Mouse (Mus musculus): Measurements from ENCODE around the gene Hypk. TPM values are rescaled to one million over a fixed set of nuclear protein-coding genes. Genes with fewer than 3 reads are reported as not detected.

The Hypk gene
- total and polyA plus RNA-seq, 3 experiments, result 17.6 to 79.7 TPM; not detected in 1

DNA sequence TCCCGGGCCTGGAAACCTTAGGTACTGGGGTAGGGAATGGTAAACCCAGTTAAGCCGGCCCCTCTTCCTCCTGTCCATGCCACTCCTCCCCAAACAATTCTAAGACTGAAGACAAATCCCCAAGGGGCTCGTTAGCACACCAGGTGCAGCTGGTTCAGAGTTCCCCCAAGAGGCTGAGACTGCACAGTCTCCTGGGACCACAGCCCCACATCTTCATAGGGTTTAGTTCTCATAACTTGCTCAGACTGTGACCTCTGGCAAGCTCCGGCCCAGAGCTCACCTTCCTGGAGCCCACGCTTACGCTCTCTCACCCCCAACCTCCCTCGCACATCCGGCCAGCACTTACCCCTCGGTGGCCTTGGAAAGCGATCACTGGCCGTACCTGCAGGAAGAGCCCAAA lies 11.3 kb upstream of the Hypk start:
- DNase-seq (ENCODE audit: low read depth, low spot score), result no peak
- H3K27me3 ChIP-seq (ENCODE audit: control insufficient read depth in 1 of 2, insufficient read depth in 2 of 2, low read length in 2 of 2), result no peaks in the 10 kb centered on the region
- no peak overlapping the region for H3K27ac ChIP-seq (ENCODE audit: control insufficient read depth, low read depth, low read length)
- H3K9me3 ChIP-seq (replicated peaks; ENCODE audit: insufficient read depth, low read length), result no peaks in the 10 kb centered on the region
- TF ChIP-seq ETS1 (IDR thresholded peaks at IDR 0.05; ENCODE audit: low read depth, low read length) (no peak), TCF12 (IDR thresholded peaks at IDR 0.05; ENCODE audit: low read depth, low read length) (no peak), USF2 (IDR thresholded peaks at IDR 0.05; ENCODE audit: borderline replicate concordance in 1 of 2, insufficient read depth in 1 of 2, low read depth in 1 of 2, low read length in 2 of 2) (no peak), TBP (IDR thresholded peaks at IDR 0.05; ENCODE audit: low read depth, low read length) (no peak), E2F4 (IDR thresholded peaks at IDR 0.05; ENCODE audit: borderline replicate concordance, low read depth, low read length) (no peak)
- H3K9ac ChIP-seq (ENCODE audit: control insufficient read depth, low read depth, low read length, poor library complexity, severe bottlenecking), result no peak overlapping the region
- no peaks in the 10 kb centered on the region for H3K79me2 ChIP-seq (ENCODE audit: control insufficient read depth, insufficient read depth, low read length, poor library complexity)
- peaks cover 5 to 13% of the 10 kb centered on the region in 2 experiments; a peak in 3 of 4 replicates for H3K36me3 ChIP-seq (ENCODE audit: control insufficient read depth in 1 of 2, insufficient read depth in 2 of 2, low read length in 2 of 2)
- no peak overlapping the region for H3K4me3 ChIP-seq (ENCODE audit: control insufficient read depth in 1 of 2, insufficient read depth in 1 of 2, low read depth in 2 of 2, low read length in 2 of 2)
- H3K4me1 ChIP-seq (ENCODE audit: control insufficient read depth in 1 of 2, insufficient read depth in 2 of 2, low read length in 2 of 2), result peaks cover 9 to 23% of the 10 kb centered on the region in 2 experiments

DNA sequence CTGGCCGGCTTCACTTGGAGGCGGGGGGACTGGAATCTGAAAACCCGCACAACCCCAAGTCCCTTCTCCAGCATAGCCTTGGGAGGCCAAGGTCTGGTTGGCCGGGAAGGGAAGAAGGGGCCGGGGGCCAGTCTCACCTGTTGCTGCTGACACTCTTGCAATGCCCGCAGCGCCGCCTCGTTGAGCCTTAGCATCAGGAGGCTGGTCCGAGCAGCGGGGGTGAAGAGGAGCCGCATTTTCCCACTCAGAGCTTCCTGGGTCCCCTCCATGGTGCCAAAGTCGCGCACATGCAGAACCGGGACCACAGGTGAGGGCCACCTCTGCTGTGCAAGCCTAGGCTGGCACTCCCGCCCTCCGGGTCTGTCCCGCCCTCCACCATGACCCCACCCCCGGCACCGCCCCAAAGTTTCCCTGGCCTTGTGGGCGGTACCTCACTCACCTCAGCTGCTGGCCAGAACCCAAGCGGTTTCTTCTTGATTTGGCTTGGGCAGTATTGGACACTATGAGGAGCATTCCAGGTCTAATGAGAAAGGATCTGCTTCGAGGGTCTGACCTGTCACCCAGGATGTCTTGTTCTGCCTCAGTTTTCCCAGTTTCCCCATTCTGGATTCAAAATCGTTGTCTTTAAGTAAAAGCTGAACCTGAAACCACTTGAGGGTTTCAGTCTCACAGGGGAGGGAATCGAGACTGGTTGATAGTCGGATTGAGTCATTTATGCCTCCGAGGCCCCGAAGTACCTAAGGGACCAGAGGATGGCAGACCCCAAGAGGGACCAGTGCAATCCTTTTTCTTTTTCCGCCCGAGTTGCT lies 10.6 kb upstream of the Hypk start:
- Histone ChIP-seq H3K9me3 (replicated peaks; ENCODE audit: insufficient read depth, low read length) (no peaks in the 10 kb centered on the region), H3K4me1 (ENCODE audit: control insufficient read depth in 1 of 2, insufficient read depth in 2 of 2, low read length in 2 of 2) (peaks cover 9 to 24% of the 10 kb centered on the region in 2 experiments), H3K79me2 (ENCODE audit: control insufficient read depth, insufficient read depth, low read length, poor library complexity) (no peaks in the 10 kb centered on the region), H3K27ac (ENCODE audit: control insufficient read depth, low read depth, low read length) (no peak overlapping the region), H3K27me3 (ENCODE audit: control insufficient read depth in 1 of 2, insufficient read depth in 2 of 2, low read length in 2 of 2) (no peaks in the 10 kb centered on the region), H3K36me3 (ENCODE audit: control insufficient read depth in 1 of 2, insufficient read depth in 2 of 2, low read length in 2 of 2) (peaks cover 3 to 15% of the 10 kb centered on the region in 2 experiments; a peak in 3 of 4 replicates), H3K4me3 (ENCODE audit: control insufficient read depth in 1 of 2, insufficient read depth in 1 of 2, low read depth in 2 of 2, low read length in 2 of 2) (no peak overlapping the region), H3K9ac (ENCODE audit: control insufficient read depth, low read depth, low read length, poor library complexity, severe bottlenecking) (no peak overlapping the region)
- TF ChIP-seq GATA1 (IDR thresholded peaks at IDR 0.05; ENCODE audit: low read depth, low read length) (no peak), TAL1 (IDR thresholded peaks at IDR 0.05; ENCODE audit: low read length) (no peak), CTCF (IDR thresholded peaks at IDR 0.05 in 2 of 3, conservative IDR thresholded peaks at IDR 0.05 in 1 of 3; ENCODE audit: control insufficient read depth in 1 of 3, insufficient read depth in 1 of 3, low read depth in 2 of 3, low read length in 3 of 3, poor library complexity in 1 of 3, severe bottlenecking in 1 of 3) (no peak), MAZ (IDR thresholded peaks at IDR 0.05; ENCODE audit: low read depth, low read length) (no peak), TBP (IDR thresholded peaks at IDR 0.05; ENCODE audit: low read depth, low read length) (no peak), ZMIZ1 (IDR thresholded peaks at IDR 0.05; ENCODE audit: low read depth, low read length) (no peak), RCOR1 (IDR thresholded peaks at IDR 0.05; ENCODE audit: low read depth, low read length) (no peak), MAFK (IDR thresholded peaks at IDR 0.05; ENCODE audit: borderline replicate concordance, low read depth, low read length) (no peak), EP300 (IDR thresholded peaks at IDR 0.05; ENCODE audit: low read depth in 1 of 2, low read length in 2 of 2) (no peak), ETS1 (IDR thresholded peaks at IDR 0.05; ENCODE audit: low read depth, low read length) (no peak), POLR2AphosphoS2 (IDR thresholded peaks at IDR 0.05; ENCODE audit: low read length) (no peak), ZKSCAN1 (IDR thresholded peaks at IDR 0.05; ENCODE audit: low read depth, low read length) (no peak), USF2 (IDR thresholded peaks at IDR 0.05; ENCODE audit: borderline replicate concordance in 1 of 2, insufficient read depth in 1 of 2, low read depth in 1 of 2, low read length in 2 of 2) (no peak), UBTF (IDR thresholded peaks at IDR 0.05; ENCODE audit: borderline replicate concordance, insufficient read depth, low read depth, low read length) (no peak)
- DNase-seq (ENCODE audit: low read depth, low spot score), result no peak
